Mouse (Mus musculus) heart, embryonic 13.5 days (tissue): ENCODE results near the gene Pigq. TPM values are rescaled to one million over a fixed set of nuclear protein-coding genes. Genes with fewer than 3 reads are reported as not detected.

Experiments
- ATAC-seq: fragments of 200-750 bp; cut with Nextera tagmentation; 2 replicates; pipeline ENCODE4 v1.8.0; 2017; ENCODE audit warnings: moderate TSS enrichment; ENCODE audit not compliant: insufficient number of reproducible peaks, low FRiP score, low TSS enrichment; ENCODE audit errors: extremely low read depth
- H3K27ac ChIP-seq: fragments of 300-500 bp; sonication (generic); replicated peaks from 2 replicates; pipeline ENCODE4 v1.5.1; 2015; ENCODE audit warnings: moderate library complexity, mild to moderate bottlenecking, inconsistent platforms
- H3K27me3 ChIP-seq: fragments of 300-500 bp; sonication (generic); replicated peaks from 2 replicates; pipeline ENCODE4 v1.6.1; 2015; ENCODE audit warnings: mild to moderate bottlenecking, inconsistent platforms
- H3K36me3 ChIP-seq: fragments of 300-500 bp; sonication (generic); 2 replicates; pipeline ENCODE4 v1.6.1; 2015; ENCODE audit warnings: mild to moderate bottlenecking, inconsistent platforms
- H3K4me1 ChIP-seq: fragments of 300-500 bp; sonication (generic); 2 replicates; pipeline ENCODE4 v1.6.1; 2015; ENCODE audit warnings: inconsistent platforms
- H3K4me2 ChIP-seq: fragments of 300-500 bp; sonication (generic); 2 replicates; pipeline ENCODE4 v1.6.1; 2015; ENCODE audit warnings: inconsistent platforms, mild to moderate bottlenecking, moderate library complexity
- H3K4me3 ChIP-seq: fragments of 300-500 bp; sonication (generic); 2 replicates; pipeline ENCODE4 v1.5.1; 2015; ENCODE audit warnings: moderate library complexity, mild to moderate bottlenecking, inconsistent platforms
- H3K9ac ChIP-seq: fragments of 300-500 bp; sonication (generic); 2 replicates; pipeline ENCODE4 v1.6.1; 2015; ENCODE audit warnings: inconsistent platforms, mild to moderate bottlenecking, moderate library complexity
- H3K9me3 ChIP-seq: fragments of 300-500 bp; sonication (generic); 2 replicates; pipeline ENCODE4 v1.6.1; 2016; ENCODE audit warnings: inconsistent platforms
- WGBS: fragments of 180-500 bp; shearing (Covaris S2); methylation state at CpG from one replicate; pipeline ENCODE4 v1.1.7; 2015; ENCODE audit warnings: mixed read lengths; 5-methylcytosine and 5-hydroxymethylcytosine counted together
- polyA plus RNA-seq: library from polyadenylated mRNA; unstranded; fragments of >200 nt; fragmentation: Nextera tagmentation; extraction: Ambion mirVana; gene quantifications from 2 replicates; pipeline ENCODE4 v1.2.1, GENCODE M21; 2015

Pigq gene
- polyA plus RNA-seq, 1 experiment from 2014 or later = 62.1 TPM

- Histone ChIP-seq H3K9ac (peak overlapping the region; percentile 94), H3K4me2 (peak overlapping the region; percentile 98), H3K4me3 (peak overlapping the region; percentile 98), H3K36me3 (peaks cover 18% of the 10 kb centered on the region), H3K4me1 (peaks cover 34% of the 10 kb centered on the region), H3K27me3 (no peaks in the 10 kb centered on the region), H3K9me3 (no peaks in the 10 kb centered on the region), H3K27ac (peak overlapping the region; percentile 97)
- ATAC-seq = peak; percentile 90
- WGBS = under 1% methylated on average over 39 of the region's 40 CpGs
Observed at GRCm38 (mm10) chr17:25919786-25920642, 24.7 kb downstream of the Pigq start.

DNA sequence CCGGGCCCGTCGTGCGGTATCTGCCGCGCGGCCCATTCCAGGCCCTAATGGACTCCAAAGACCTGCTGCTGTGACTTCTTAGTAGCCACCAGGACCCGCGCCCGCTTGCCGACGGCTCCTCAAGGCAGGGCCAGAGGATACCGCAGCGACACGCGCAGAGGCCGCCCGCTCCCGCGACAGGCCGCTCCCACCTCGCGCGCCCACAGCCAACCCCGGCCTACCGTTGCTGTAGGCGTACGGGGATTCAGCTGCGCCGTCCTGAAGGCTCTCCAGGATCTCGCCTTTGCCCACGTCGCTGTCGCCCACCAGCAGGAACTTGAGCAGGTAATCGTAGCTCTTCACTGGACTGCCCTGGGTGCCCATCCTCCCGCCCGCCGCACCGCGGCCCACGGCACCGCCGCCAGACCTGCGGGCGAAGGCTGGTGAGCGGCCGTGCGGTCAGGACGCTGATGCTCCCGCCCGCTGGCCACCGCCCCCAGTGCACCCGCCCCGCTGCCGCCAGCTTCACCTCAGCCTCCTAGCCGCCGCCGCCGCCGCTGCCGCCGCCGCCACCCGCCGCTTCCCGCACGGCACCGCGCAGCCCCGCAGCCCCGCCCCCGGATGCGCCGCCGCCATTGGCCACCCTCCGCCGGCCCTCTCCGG is 25.5 kb downstream of the Pigq start, which contains the start of gene Rab40c:
Rab40c (minus strand) TSS at position 584 of the 642 bp plus-strand sequence.
- H3K4me3 ChIP-seq = peak within 1 kb of the TSS; percentile 98
- ATAC-seq = 0 out of 2 replicates have a peak, but pooled peaks have one; percentile 0
- H3K9me3 ChIP-seq = no peaks in the 10 kb centered on the region
- H3K36me3 ChIP-seq = peaks cover 20% of the 10 kb centered on the region
- peak within 1 kb of the TSS; percentile 97 for H3K27ac ChIP-seq
- H3K4me2 ChIP-seq = peak within 1 kb of the TSS; percentile 98
- peaks cover 42% of the 10 kb centered on the region for H3K4me1 ChIP-seq
- under 1% methylated on average over 69 of the region's 78 CpGs for WGBS
- H3K27me3 ChIP-seq = no peaks in the 10 kb centered on the region
- H3K9ac ChIP-seq = peak within 1 kb of the TSS; percentile 94

GRCm38 (mm10) chr17:25918037-25918750 is 26.5 kb downstream of the Pigq start:
- Histone ChIP-seq H3K27me3 (no peaks in the 10 kb centered on the region), H3K4me1 (peaks cover 52% of the 10 kb centered on the region), H3K4me3 (peak overlapping the region; percentile 98), H3K4me2 (peak overlapping the region; percentile 98), H3K9ac (peak overlapping the region; percentile 94), H3K9me3 (no peaks in the 10 kb centered on the region), H3K27ac (no peak overlapping the region), H3K36me3 (peaks cover 20% of the 10 kb centered on the region)
- no peak for ATAC-seq
- 66% methylated on average over 9 of the region's 9 CpGs for WGBS

- 75% methylated on average over 8 of the region's 8 CpGs for WGBS
- H3K9ac ChIP-seq = peak overlapping the region; percentile 94; the same call in 1 of the 2 replicates
Observed at GRCm38 (mm10) chr17:25916931-25917647, 27.6 kb downstream of the Pigq start.

GRCm38 (mm10) chr17:25914295-25914694 is 30.4 kb downstream of the Pigq start:
- peak overlapping the region; percentile 70 for H3K27ac ChIP-seq
- no peaks in the 10 kb centered on the region for H3K27me3 ChIP-seq
- no peak for ATAC-seq
- 55% methylated on average over 4 of the region's 4 CpGs for WGBS
- peaks cover 20% of the 10 kb centered on the region for H3K36me3 ChIP-seq
- peak overlapping the region; percentile 35; the same call in 1 of the 2 replicates for H3K4me2 ChIP-seq
- peak overlapping the region; percentile 24; the same call in 1 of the 2 replicates for H3K9ac ChIP-seq
- H3K4me3 ChIP-seq = no peak overlapping the region
- peaks cover 49% of the 10 kb centered on the region for H3K4me1 ChIP-seq
- H3K9me3 ChIP-seq = no peaks in the 10 kb centered on the region

More at GRCm38 (mm10) chr17:25916931-25917647, 27.6 kb downstream of the Pigq start:
- peaks cover 20% of the 10 kb centered on the region for H3K36me3 ChIP-seq
- H3K9me3 ChIP-seq = no peaks in the 10 kb centered on the region
- ATAC-seq = no peak
- no peak overlapping the region for H3K4me2 ChIP-seq
- H3K27me3 ChIP-seq = no peaks in the 10 kb centered on the region
- H3K27ac ChIP-seq = no peak overlapping the region
- peaks cover 56% of the 10 kb centered on the region for H3K4me1 ChIP-seq
- no peak overlapping the region for H3K4me3 ChIP-seq

- no peak for ATAC-seq
- peak overlapping the region; percentile 24 for H3K9ac ChIP-seq
- whole genome bisulfite sequencing = 30% methylated on average over 1 of the region's 1 CpGs
- peaks cover 20% of the 10 kb centered on the region for H3K36me3 ChIP-seq
- peak overlapping the region; percentile 70 for H3K27ac ChIP-seq
- H3K9me3 ChIP-seq = no peaks in the 10 kb centered on the region
- H3K4me3 ChIP-seq = no peak overlapping the region
- H3K4me1 ChIP-seq = peaks cover 48% of the 10 kb centered on the region
- no peaks in the 10 kb centered on the region for H3K27me3 ChIP-seq
- peak overlapping the region; percentile 35 for H3K4me2 ChIP-seq
Observed at GRCm38 (mm10) chr17:25913877-25914275, 30.9 kb downstream of the Pigq start.

DNA sequence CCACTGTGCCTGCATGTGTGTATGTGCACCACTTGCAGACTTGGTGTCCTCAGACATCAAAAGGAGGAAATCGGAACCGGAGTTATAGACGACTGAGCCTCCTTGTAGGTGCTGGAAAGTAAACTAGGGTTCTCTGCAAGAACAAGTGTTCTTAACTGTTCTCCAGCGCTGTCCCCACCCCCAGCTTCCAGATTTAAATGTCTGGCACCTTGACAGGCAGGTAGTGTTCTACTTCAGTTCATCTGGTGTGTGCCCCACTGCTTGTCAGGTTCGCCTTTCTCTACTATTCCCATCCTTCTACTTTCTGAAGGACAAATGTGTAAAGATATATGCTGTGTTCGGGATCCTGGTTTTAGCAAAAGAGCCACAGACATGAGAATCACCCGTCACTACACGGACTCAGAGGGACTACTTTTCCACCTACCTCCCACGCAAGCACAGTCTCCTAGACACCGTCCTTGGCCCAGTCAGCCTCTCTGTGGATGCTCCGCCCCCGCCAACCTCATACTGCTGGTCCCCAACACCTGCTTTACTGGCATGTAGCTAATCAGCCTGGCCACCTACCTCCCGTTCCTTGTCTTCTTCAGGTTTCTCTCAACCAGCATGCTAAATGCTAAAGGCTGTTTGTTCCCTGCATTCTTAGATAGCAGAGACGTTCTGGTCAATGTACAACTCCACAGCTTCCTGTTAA is 31.4 kb downstream of the Pigq start:
- H3K4me1 ChIP-seq = peaks cover 43% of the 10 kb centered on the region
- no peaks in the 10 kb centered on the region for H3K9me3 ChIP-seq
- H3K9ac ChIP-seq = peak overlapping the region; percentile 24
- no peak overlapping the region for H3K4me3 ChIP-seq
- ATAC-seq = no peak
- H3K27ac ChIP-seq = peak overlapping the region; percentile 70
- no peaks in the 10 kb centered on the region for H3K27me3 ChIP-seq
- peaks cover 20% of the 10 kb centered on the region for H3K36me3 ChIP-seq
- WGBS = 62% methylated on average over 14 of the region's 14 CpGs
- H3K4me2 ChIP-seq = peak overlapping the region; percentile 35

GRCm38 (mm10) chr17:25911816-25912215 is 32.9 kb downstream of the Pigq start:
- Histone ChIP-seq H3K4me1 (peaks cover 29% of the 10 kb centered on the region), H3K27me3 (no peaks in the 10 kb centered on the region), H3K27ac (no peak overlapping the region), H3K9ac (no peak overlapping the region), H3K4me3 (no peak overlapping the region), H3K4me2 (no peak overlapping the region), H3K9me3 (no peaks in the 10 kb centered on the region), H3K36me3 (peaks cover 8% of the 10 kb centered on the region)
- no peak for ATAC-seq
- 84% methylated on average over 4 of the region's 4 CpGs for WGBS

GRCm38 (mm10) chr17:25907640-25908039 is 37.1 kb downstream of the Pigq start:
- 90% methylated on average over 2 of the region's 2 CpGs for WGBS
- no peak for ATAC-seq

GRCm38 (mm10) chr17:25903061-25903460 is 41.7 kb downstream of the Pigq start:
- H3K36me3 ChIP-seq = peaks cover 22% of the 10 kb centered on the region
- WGBS = 86% methylated on average over 3 of the region's 3 CpGs
- H3K27me3 ChIP-seq = no peaks in the 10 kb centered on the region
- H3K27ac ChIP-seq = no peak overlapping the region
- ATAC-seq = no peak
- H3K4me2 ChIP-seq = no peak overlapping the region
- no peak overlapping the region for H3K9ac ChIP-seq
- H3K4me1 ChIP-seq = no peaks in the 10 kb centered on the region
- H3K4me3 ChIP-seq = no peak overlapping the region
- no peaks in the 10 kb centered on the region for H3K9me3 ChIP-seq

More at GRCm38 (mm10) chr17:25907640-25908039, 37.1 kb downstream of the Pigq start:
- Histone ChIP-seq H3K9me3 (no peaks in the 10 kb centered on the region), H3K36me3 (peaks cover 3% of the 10 kb centered on the region; the same call in 1 of the 2 replicates), H3K27me3 (no peaks in the 10 kb centered on the region), H3K9ac (no peak overlapping the region), H3K4me1 (0 out of 2 replicates have a peak, but pooled peaks cover 2% of the 10 kb centered on the region), H3K4me3 (no peak overlapping the region), H3K27ac (no peak overlapping the region), H3K4me2 (no peak overlapping the region)
